Mouse (Mus musculus) lung, postnatal 0 days (tissue): ENCODE measurements around the gene Pgap1.

Source experiments
- CTCF ChIP-seq: IDR thresholded peaks from 2 replicates; pipeline ENCODE4 v1.5.1; 2016; ENCODE audit warnings: antibody characterized with exemption, mild to moderate bottlenecking
- EP300 ChIP-seq: IDR thresholded peaks from 2 replicates; pipeline ENCODE4 v1.6.1; 2016; ENCODE audit warnings: antibody characterized with exemption, mild to moderate bottlenecking, control low read depth

DNA sequence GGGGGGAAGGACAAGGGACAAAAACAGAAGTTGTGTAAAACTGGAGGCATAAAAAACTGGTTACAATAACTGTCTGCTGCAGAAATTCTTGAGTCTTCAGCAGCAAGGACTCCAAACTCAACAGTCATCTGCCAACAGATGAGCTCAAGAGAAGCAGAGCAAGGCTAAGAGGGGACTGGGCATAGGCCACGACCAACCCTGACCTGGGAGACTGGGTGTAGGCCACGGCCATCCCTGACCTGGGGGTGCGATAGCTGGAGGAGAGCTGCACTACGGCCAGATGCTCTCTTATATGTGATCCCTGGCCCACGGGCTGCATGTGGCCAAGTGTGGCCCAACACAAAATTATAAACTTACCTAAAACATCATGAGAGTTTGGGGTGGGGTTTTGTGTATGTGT is 29.6 kb upstream of the Pgap1 start:
- TF ChIP-seq EP300 = no peak
- TF ChIP-seq CTCF = no peak
